Mouse (Mus musculus) Patski (cell line): ENCODE measurements around the gene Il12b. TPM values are rescaled to one million over a fixed set of nuclear protein-coding genes. Genes with fewer than 3 reads are reported as not detected.
A peak's percentile ranks its signal among the peaks of the same experiment; 100 is the strongest.
"Not testable (repeated sequence)": the region's sequence is repeated elsewhere in the genome, so short reads cannot be mapped to it uniquely, and the experiment has no call there.

Source experiments
- ATAC-seq: fragments of 100-300 bp; one replicate; pipeline ENCODE4 v1.8.0; 2021
- CTCF ChIA-PET: fragments of 350-600 bp; sonication (Branson Sonifier 250); formaldehyde crosslinking; loops from one replicate; lab custom pipeline; 2022; ENCODE audit warnings: inconsistent platforms; lab: Charles Lee
- POLR2A ChIA-PET: fragments of 350-600 bp; sonication (Branson Sonifier 250); formaldehyde crosslinking; loops from one replicate; lab custom pipeline; 2022; ENCODE audit warnings: antibody characterized with exemption, inconsistent platforms; lab: Charles Lee
- DNase-seq: peaks from one replicate; pipeline ENCODE4 v3.0.0-alpha.2; 2011; ENCODE audit warnings: low read depth, low spot score
- H3K27me3 ChIP-seq: fragments of 371-371 bp; one replicate; pipeline ENCODE4 v1.5.1; 2021
- CTCF ChIP-seq: fragments of 100-300 bp; IDR thresholded peaks from one replicate; pipeline ENCODE4 v1.5.1; 2021
- in situ Hi-C: fragments of 300-500 bp; cut with MboI; formaldehyde crosslinking; loops from 3 replicates; pipeline ENCODE4 v1.11.1; 2018; ENCODE audit warnings: low pct_unique_long_range_greater_than_20kb, mixed read lengths
- polyA plus RNA-seq: library from polyadenylated mRNA; unstranded; gene quantifications from one replicate; pipeline ENCODE4 v1.2.3, GENCODE M21; 2021

Il12b gene
- polyA plus RNA-seq, 1 experiment from 2014 or later = not detected

GRCm38 (mm10) chr11:44425626-44426025 lies 25.8 kb downstream of the Il12b start:
- TF ChIP-seq CTCF = no peak

DNA sequence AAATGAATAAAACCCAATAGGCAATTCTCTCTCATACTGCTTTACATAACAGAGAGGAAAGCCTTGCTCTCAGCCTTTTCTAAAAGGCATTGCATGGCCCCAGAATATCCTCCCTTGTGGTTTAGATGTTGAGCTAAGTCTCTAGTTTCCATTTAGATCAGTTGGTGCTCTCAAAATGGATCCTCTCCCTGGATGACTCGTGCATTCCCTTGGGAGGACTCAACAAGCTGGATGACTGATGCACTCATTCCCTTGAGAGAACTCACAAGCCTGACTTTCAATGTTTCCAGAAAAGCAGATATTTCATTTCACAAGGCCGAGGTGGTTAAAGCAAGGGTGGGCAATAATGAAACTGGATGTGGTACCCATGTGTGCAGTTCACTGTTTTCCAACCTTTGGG lies 28.1 kb downstream of the Il12b start:
- no peak for TF ChIP-seq CTCF
- POLR2A ChIA-PET = no interaction called here
- in situ Hi-C loops = no loop called here
- DNase-seq = peak; percentile 33
- H3K27me3 ChIP-seq = no peaks in the 10 kb centered on the region
- peak; percentile 26 for ATAC-seq
- CTCF ChIA-PET = interaction anchor here (1.9 kb wide), 1 partner anchor 25 kb away, joined by 5 read pairs; no protein-coding TSS in a partner anchor

More at GRCm38 (mm10) chr11:44425626-44426025, 25.8 kb downstream of the Il12b start:
- POLR2A ChIA-PET = no interaction called here
- DNase-seq (no peak), ATAC-seq (no peak)
- H3K27me3 ChIP-seq = no peaks in the 10 kb centered on the region
- in situ Hi-C loops = no loop called here
- CTCF ChIA-PET = no interaction called here

- no peak for DNase-seq
- ChIA-PET CTCF (interaction anchor here (1.4 kb wide), 1 partner anchor 19 kb away, joined by 3 read pairs; no protein-coding TSS in a partner anchor), POLR2A (no interaction called here)
- TF ChIP-seq CTCF = no peak
- ATAC-seq = no peak
- in situ Hi-C loops = no loop called here
- no peaks in the 10 kb centered on the region for H3K27me3 ChIP-seq
Measured at GRCm38 (mm10) chr11:44430036-44430435, 30.2 kb downstream of the Il12b start.

DNA sequence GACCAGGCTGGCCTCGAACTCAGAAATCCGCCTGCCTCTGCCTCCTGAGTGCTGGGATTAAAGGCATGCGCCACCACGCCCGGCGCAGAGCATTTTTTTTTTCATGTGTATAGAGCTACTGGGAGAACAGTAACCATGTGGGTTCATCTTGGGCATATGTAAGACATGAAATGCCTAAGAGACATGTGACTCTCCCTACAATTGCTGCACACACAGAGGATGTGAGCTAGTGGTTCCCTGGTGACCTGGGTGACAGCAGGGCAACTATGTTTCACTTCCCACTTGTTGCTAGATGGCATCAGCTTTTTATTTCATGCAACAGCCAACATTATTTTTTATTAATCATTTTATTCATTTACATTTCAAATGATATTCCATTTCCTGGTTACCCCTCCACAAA lies 37.9 kb downstream of the Il12b start:
- ATAC-seq = no peak
- ChIA-PET POLR2A (no interaction called here), CTCF (interaction anchor here (1.5 kb wide), 2 partner anchors 16 kb away, joined by 4 read pairs; no protein-coding TSS in a partner anchor)
- in situ Hi-C loops = no loop called here
- H3K27me3 ChIP-seq = peaks cover 5% of the 10 kb centered on the region
- DNase-seq = no peak
- TF ChIP-seq CTCF = no peak

DNA sequence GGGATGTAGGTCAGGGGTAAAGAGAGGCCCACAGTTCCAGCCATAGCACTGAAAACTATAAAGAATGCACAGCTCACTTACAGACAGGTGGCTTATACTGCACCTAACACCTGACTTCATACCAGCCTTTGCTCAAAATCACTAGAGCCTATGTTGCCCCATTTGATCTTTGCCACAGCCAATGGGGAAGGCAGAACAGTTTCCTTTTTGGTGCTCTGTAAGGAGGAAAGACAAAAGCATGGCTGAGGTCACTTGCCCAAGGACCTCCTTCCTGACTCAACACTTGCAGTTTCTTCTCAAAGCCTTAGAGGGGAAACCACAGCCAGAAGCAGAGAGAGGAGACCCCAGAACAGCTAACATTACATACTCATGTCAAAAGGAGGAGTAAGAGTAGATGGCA lies 51.2 kb downstream of the Il12b start:
- DNase-seq (no peak), ATAC-seq (no peak)
- TF ChIP-seq CTCF = no peak
- ChIA-PET POLR2A (no interaction called here), CTCF (interaction anchor here (0.6 to 1.4 kb wide), 2 partner anchors 10 to 12 kb away, joined by 3 to 4 read pairs; no protein-coding TSS in a partner anchor)
- in situ Hi-C loops = loop anchor here (5.0 kb wide), 2 partner anchors 114 to 669 kb away; no protein-coding TSS in a partner anchor
- no peaks in the 10 kb centered on the region for H3K27me3 ChIP-seq

DNA sequence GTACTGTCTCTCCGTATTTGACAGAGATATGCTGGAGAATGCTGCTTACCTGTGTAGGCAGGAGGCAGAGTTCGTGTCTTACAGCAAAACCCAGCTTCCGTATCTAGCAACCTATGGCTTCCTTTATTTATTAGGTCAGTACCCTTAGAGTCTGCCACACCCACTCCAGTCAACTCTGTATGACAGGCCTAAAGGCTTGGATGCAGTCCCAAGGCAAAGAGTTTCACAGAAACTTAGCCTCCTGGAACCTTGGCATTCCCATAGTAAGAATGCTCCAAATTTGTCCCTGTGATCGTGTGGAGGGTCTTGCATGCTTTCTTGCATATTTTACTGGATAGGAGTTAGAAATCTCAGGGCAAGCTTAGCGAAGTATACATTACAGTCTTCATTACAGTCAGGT lies 52.2 kb downstream of the Il12b start:
- ATAC-seq, CTCF ChIA-PET, H3K27me3 ChIP-seq, DNase-seq, POLR2A ChIA-PET: not testable (repeated sequence)
- in situ Hi-C loops = loop anchor here (5.0 kb wide), 2 partner anchors 115 to 670 kb away; no protein-coding TSS in a partner anchor

GRCm38 (mm10) chr11:44453423-44453822 lies 53.6 kb downstream of the Il12b start:
- in situ Hi-C loops = loop anchor here (5.0 kb wide), 2 partner anchors 116 to 671 kb away; no protein-coding TSS in a partner anchor
- ChIA-PET CTCF (interaction anchor here (0.7 to 1.9 kb wide), 18 partner anchors 10 to 886 kb away, joined by 3 to 9 read pairs (median 4); no protein-coding TSS in a partner anchor), POLR2A (no interaction called here)
- ATAC-seq (peak; percentile 60), DNase-seq (peak; percentile 43)
- H3K27me3 ChIP-seq = no peaks in the 10 kb centered on the region
- peak; percentile 87 for TF ChIP-seq CTCF

DNA sequence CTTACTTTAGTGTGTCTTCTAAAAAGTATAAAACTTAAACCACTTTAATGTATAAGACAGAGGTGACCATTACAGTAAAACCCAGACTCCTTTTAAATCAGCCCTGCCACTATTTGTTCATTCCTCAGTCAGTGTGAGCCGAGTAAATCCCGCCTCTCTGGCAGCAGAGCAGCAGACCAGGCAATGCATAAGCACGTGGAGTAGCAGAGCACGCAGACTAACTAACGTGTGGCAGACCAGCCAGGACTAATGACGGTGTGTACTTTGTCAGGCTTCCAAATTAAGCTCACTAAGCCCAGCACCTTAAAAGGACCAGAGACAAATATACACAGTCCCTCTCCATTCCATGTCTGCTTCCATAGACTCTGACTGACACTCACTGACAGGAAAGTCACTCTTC lies 61.6 kb downstream of the Il12b start:
- TF ChIP-seq CTCF = no peak
- ATAC-seq (no peak), DNase-seq (no peak)
- POLR2A ChIA-PET = no interaction called here
- no peaks in the 10 kb centered on the region for H3K27me3 ChIP-seq
- in situ Hi-C loops = no loop called here
- CTCF ChIA-PET = interaction anchor here (1.1 to 1.8 kb wide), 3 partner anchors 11 to 60 kb away, joined by 3 to 4 read pairs (median 3); no protein-coding TSS in a partner anchor

Other genes with a start within 250 kb of the Il12b start
- 44.9 TPM for gene Ublcp1, start 70.4 kb downstream of the Il12b start, polyA plus RNA-seq
- 161 TPM for gene Rnf145, start 118.9 kb downstream of the Il12b start, polyA plus RNA-seq
- gene Ebf1, start 217.3 kb downstream of the Il12b start, polyA plus RNA-seq = 7.3 TPM